Mouse (Mus musculus) cortical plate, adult 2 months (tissue): Measurements from ENCODE around the gene Hist1h2bq.
"Not testable (repeated sequence)": the region's sequence is repeated elsewhere in the genome, so short reads cannot be mapped to it uniquely, and the experiment has no call there.

Source experiments
- CTCF ChIP-seq: fragments of 200-500 bp; IDR thresholded peaks from 2 replicates; pipeline ENCODE4 v1.5.1; 2011; ENCODE audit warnings: mild to moderate bottlenecking, control low read depth, low read length; ENCODE audit not compliant: insufficient read depth; ENCODE audit errors: extremely low read depth
- POLR2A ChIP-seq: fragments of 200-500 bp; IDR thresholded peaks from 2 replicates; pipeline ENCODE4 v1.6.1; 2011; ENCODE audit warnings: mild to moderate bottlenecking, low read length, control low read depth; ENCODE audit not compliant: insufficient read depth; ENCODE audit errors: extremely low read depth

DNA sequence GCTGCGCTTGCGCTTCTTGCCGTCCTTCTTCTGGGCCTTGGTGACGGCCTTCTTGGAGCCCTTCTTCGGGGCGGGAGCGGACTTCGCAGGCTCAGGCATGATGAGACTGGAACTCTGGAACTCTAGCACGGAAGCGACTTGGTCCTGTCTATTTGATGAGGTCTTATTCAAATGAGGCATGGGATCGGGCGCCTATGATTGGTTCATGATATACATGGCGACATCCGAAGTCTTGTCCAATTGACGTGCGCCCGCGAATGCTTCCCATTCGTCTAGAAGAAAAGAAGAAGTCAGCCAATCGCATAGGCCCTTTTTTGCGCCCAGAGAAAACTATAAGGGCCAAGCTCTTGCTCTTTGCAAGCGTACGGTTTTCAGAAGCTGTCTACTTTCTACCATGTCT lies at the start of gene Hist1h2bq, which contains the start of gene Hist1h2ao:
- TF ChIP-seq CTCF, POLR2A: not testable (repeated sequence)
